Mouse (Mus musculus) intestine, postnatal 0 days (tissue): ENCODE results near the gene Gjd3. TPM values are rescaled to one million over a fixed set of nuclear protein-coding genes. Genes with fewer than 3 reads are reported as not detected.

Experiments
- ATAC-seq: fragments of 200-750 bp; cut with Nextera tagmentation; 2 replicates; pipeline ENCODE4 v1.8.0; 2017; ENCODE audit warnings: mild to moderate bottlenecking, moderate TSS enrichment, moderate library complexity
- H3K27ac ChIP-seq: fragments of 300-500 bp; sonication (generic); 2 replicates; pipeline ENCODE4 v1.5.1; 2014; ENCODE audit warnings: mild to moderate bottlenecking, low read depth, low read length, moderate library complexity
- H3K27me3 ChIP-seq: fragments of 300-500 bp; sonication (generic); replicated peaks from 2 replicates; pipeline ENCODE4 v1.6.1; 2014; ENCODE audit warnings: low read length, mixed read lengths; ENCODE audit not compliant: control insufficient read depth, insufficient read depth
- H3K36me3 ChIP-seq: fragments of 300-500 bp; sonication (generic); 2 replicates; pipeline ENCODE4 v1.6.1; 2014; ENCODE audit warnings: mild to moderate bottlenecking, moderate library complexity; ENCODE audit not compliant: control insufficient read depth, insufficient read depth
- H3K4me1 ChIP-seq: fragments of 300-500 bp; sonication (generic); replicated peaks from 2 replicates; pipeline ENCODE4 v1.6.1; 2014; ENCODE audit warnings: antibody characterized with exemption, low read length, mixed read lengths; ENCODE audit not compliant: control insufficient read depth, insufficient read depth
- H3K4me2 ChIP-seq: fragments of 300-500 bp; sonication (generic); replicated peaks from 2 replicates; pipeline ENCODE4 v1.6.1; 2014; ENCODE audit warnings: low read depth, mild to moderate bottlenecking, moderate library complexity
- H3K4me3 ChIP-seq: fragments of 300-500 bp; sonication (generic); 2 replicates; pipeline ENCODE4 v1.5.1; 2014; ENCODE audit warnings: low read depth, low read length
- H3K9ac ChIP-seq: fragments of 300-500 bp; sonication (generic); 2 replicates; pipeline ENCODE4 v1.6.1; 2014; ENCODE audit warnings: mild to moderate bottlenecking, low read depth, low read length
- H3K9me3 ChIP-seq: fragments of 300-500 bp; sonication (generic); 2 replicates; pipeline ENCODE4 v1.6.1; 2016; ENCODE audit warnings: mixed run types; ENCODE audit not compliant: control insufficient read depth
- CTCF ChIP-seq: sonication (generic); IDR thresholded peaks from 2 replicates; pipeline ENCODE4 v1.5.1; 2016; ENCODE audit warnings: low read depth, mild to moderate bottlenecking, control low read depth, antibody characterized with exemption, moderate library complexity
- WGBS: fragments of 180-500 bp; shearing (Covaris S2); extraction: QIAGEN DNeasy Blood & Tissue Kit; methylation state at CpG from one replicate; pipeline ENCODE4 v1.1.7; 2014; 5-methylcytosine and 5-hydroxymethylcytosine counted together
- polyA plus RNA-seq: library from polyadenylated mRNA; unstranded; fragments of >200 nt; fragmentation: Nextera tagmentation; extraction: Ambion mirVana; gene quantifications from 2 replicates; pipeline ENCODE4 v1.2.1, GENCODE M21; 2015

Gjd3 gene
- polyA plus RNA-seq, 1 experiment from 2014 or later: 0.80 TPM

DNA sequence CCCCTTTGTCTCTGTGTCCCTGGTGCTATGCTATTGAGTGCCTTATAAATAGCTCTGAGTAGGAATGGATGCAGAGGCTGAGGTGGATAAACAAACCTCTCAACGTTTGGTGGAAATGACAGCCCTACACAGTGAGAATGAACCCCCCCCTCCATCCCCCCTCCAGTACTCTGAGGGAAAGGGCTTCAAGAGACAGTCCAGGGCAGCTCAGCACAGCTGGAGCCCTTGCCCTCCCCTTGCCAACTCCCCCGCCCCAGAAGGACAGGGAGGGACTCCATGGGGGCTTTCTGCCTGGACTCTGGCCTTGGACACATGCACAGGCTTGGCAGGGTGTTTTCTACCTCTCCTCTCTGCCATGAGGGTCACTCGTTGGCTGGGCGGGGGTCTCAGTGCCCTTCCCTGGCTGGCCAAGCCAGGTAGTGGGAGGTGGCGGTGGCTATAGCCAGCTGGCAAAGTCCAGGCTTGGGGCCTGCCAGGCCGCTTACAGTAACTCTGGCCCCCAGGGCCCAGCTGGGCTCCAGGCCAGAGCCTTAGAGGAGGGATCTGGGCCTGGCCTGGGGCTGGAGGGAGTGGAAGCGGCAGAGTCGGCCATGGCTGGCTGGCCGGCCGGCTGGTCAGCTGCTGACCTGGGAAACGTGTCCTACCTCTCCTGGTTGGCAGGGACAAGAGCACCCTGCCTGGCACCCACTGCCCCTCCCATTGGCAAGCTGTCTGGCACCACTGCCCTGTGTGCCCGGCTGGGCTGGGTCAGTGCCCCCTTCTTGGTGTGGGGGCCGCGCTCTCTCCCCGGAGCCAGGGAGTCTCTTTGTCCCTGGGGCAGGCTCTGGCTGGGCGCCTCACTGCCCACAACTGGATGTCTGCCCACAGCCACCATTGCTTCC, 31.6 kb downstream of the Gjd3 start:
- no peak for ATAC-seq
- Histone ChIP-seq H3K9ac (no peak overlapping the region), H3K36me3 (peaks cover 7% of the 10 kb centered on the region; the same call in 1 of the 2 replicates), H3K27me3 (no peaks in the 10 kb centered on the region), H3K9me3 (no peaks in the 10 kb centered on the region), H3K4me2 (peak overlapping the region; percentile 11; the same call in 1 of the 2 replicates), H3K27ac (peak overlapping the region; percentile 37), H3K4me1 (peaks cover 22% of the 10 kb centered on the region), H3K4me3 (no peak overlapping the region)
- WGBS: 57% methylated on average over 15 of the region's 16 CpGs
- TF ChIP-seq CTCF: no peak

DNA sequence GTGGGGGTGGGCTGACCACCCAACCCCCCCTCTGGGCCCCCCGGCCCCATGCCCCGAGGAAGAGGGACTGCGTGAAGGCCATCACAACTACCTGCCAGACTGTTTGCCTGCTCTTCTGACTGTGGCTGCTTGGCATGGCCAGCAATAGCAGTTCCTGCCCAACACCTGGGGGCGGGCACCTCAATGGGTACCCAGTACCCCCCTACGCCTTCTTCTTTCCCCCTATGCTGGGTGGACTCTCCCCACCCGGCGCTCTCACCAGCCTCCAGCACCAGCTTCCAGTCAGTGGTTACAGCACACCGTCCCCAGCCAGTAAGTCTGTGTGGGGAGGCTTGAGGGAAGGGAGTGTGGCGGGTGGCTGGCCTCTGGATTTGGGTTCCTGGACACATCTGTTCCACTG, 32.3 kb downstream of the Gjd3 start:
- Histone ChIP-seq H3K9ac (no peak overlapping the region), H3K36me3 (peaks cover 7% of the 10 kb centered on the region; the same call in 1 of the 2 replicates), H3K9me3 (no peaks in the 10 kb centered on the region), H3K4me1 (peaks cover 28% of the 10 kb centered on the region), H3K4me2 (no peak overlapping the region), H3K4me3 (no peak overlapping the region), H3K27me3 (no peaks in the 10 kb centered on the region), H3K27ac (0 out of 2 replicates have a peak overlapping the region, but pooled peaks have one; percentile 37)
- no peak for ATAC-seq
- WGBS: 80% methylated on average over 9 of the region's 9 CpGs
- no peak for TF ChIP-seq CTCF

DNA sequence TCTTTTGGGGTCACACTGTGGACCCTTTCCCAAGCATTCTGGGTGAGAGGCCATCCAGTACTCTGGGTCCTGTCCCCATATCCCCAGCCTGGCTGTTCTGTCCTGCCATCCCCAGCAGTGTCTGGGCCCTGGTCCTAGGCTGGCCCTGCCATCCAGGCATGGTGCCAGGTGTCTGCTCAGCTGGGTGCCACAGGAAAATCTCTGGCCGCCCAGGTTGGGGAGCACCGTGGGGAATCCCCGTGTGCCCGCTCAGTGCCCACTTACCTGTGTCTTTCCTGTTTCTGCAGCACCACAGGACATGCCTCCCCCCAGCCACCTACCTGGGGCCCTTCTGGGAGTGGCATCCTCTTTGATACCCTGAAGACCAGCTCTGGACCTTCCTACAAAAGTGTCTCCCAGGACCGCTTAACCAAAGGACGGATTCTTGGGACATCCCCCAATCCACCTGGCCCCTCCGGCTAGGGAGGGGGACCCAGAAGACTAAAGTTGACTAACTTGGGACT, 32.8 kb downstream of the Gjd3 start:
- no peak overlapping the region for H3K4me2 ChIP-seq
- ATAC-seq: no peak
- no peak for TF ChIP-seq CTCF
- H3K9me3 ChIP-seq: no peaks in the 10 kb centered on the region
- H3K4me3 ChIP-seq: no peak overlapping the region
- peaks cover 7% of the 10 kb centered on the region; the same call in 1 of the 2 replicates for H3K36me3 ChIP-seq
- 0 out of 2 replicates have a peak overlapping the region, but pooled peaks have one; percentile 5 for H3K27ac ChIP-seq
- 82% methylated on average over 7 of the region's 7 CpGs for WGBS
- no peaks in the 10 kb centered on the region for H3K27me3 ChIP-seq
- H3K4me1 ChIP-seq: peaks cover 28% of the 10 kb centered on the region
- no peak overlapping the region for H3K9ac ChIP-seq

DNA sequence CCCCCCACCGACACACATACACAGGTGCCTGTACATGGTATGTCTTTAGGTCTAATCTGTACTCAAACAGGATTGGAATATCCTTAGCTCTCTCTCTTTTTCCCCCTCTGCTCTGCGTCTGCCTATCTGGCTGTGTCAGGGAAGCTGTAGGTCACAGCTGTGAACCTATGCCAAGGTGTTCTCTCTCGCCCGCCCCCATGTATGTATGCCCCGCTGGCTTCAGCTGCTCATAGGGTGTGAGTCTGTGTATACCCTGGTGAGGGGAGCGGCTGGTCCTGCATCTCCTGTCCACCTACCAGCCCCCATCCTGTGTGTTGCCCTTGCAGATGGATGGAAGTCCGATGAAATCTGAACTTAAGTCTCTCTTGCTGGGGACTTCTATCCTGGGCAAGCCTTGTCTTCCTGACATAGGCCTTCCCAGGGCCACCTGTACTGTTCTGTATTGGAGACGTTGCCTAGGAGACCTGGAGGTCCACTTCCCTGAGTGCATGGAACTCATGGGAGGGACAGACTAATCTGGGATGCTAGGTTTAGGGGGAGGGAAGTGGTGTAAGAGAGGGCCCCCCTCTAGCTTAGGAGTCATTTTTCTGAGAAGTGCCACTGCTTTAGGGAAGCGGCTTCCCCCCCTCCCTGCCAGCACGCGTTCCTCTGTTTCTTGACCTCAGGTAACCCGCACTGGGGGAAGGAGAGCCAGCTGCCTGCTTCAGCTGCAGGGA, 33.4 kb downstream of the Gjd3 start:
- Histone ChIP-seq H3K9me3 (no peaks in the 10 kb centered on the region), H3K27ac (no peak overlapping the region), H3K36me3 (peaks cover 7% of the 10 kb centered on the region; the same call in 1 of the 2 replicates), H3K27me3 (no peaks in the 10 kb centered on the region), H3K4me2 (no peak overlapping the region), H3K4me1 (peaks cover 23% of the 10 kb centered on the region), H3K9ac (no peak overlapping the region), H3K4me3 (no peak overlapping the region)
- no peak for TF ChIP-seq CTCF
- no peak for ATAC-seq
- WGBS: 83% methylated on average over 10 of the region's 12 CpGs

DNA sequence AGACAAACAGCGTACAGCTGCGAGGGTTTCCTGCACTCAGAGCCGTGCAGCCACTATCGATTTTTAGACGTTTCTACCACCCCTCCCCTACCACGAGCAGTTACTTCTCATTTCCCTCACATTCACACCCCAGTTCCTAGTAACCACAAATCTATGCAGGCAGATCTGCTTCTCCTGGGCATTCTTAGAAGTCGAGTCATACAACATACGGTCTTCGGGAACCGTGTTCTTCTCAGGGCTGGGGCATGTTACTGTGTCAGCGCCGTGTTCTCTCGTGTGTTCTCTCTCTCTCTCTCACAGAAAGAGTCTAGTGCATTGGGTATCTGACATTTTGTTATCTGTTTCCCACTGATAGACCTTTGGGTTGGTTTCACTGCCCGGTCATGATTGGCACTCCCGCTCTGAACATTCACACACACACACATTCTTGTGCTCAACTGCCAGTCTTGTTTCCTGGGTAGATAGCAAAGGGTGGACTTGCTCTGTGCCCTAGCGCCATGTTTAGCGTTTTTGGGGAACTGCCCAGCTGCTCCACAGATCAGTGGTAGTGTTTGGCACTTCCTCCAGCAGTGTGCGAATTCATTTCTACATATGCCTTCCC, 34.7 kb downstream of the Gjd3 start:
- no peak overlapping the region for H3K9ac ChIP-seq
- no peak for ATAC-seq
- no peaks in the 10 kb centered on the region for H3K9me3 ChIP-seq
- no peak for TF ChIP-seq CTCF
- H3K27ac ChIP-seq: no peak overlapping the region
- H3K4me1 ChIP-seq: peaks cover 20% of the 10 kb centered on the region; the same call in 1 of the 2 replicates
- no peak overlapping the region for H3K4me3 ChIP-seq
- WGBS: 42% methylated on average over 18 of the region's 18 CpGs
- H3K36me3 ChIP-seq: peaks cover 7% of the 10 kb centered on the region; the same call in 1 of the 2 replicates
- H3K4me2 ChIP-seq: 0 out of 2 replicates have a peak overlapping the region, but pooled peaks have one; percentile 6
- H3K27me3 ChIP-seq: no peaks in the 10 kb centered on the region
